Mouse (Mus musculus): ENCODE data around the gene Tmem130. TPM values are rescaled to one million over a fixed set of nuclear protein-coding genes. Genes with fewer than 3 reads are reported as not detected.

Gene Tmem130
- polyA plus RNA-seq, 1 experiment = 0.22 TPM

DNA sequence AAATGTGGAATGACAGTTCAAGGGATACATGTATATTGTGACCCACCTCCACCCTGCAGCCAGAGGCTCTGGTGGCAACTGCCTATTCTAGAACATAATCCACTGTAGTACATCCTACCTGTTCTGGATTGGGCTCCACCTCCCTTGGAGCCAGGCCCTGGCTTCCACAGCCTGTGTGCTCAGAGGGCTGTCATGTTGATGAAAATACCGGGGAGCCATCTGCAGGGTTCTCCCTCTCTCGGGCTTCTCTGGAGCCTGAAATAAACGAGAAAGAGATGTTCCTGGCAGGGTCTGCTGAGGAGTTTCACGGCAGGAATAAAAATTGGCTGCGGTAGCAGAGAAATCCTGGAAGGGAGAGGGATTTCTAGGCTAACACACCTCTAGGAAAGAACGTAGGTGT lies 41.8 kb downstream of the Tmem130 start:
- Histone ChIP-seq H3K4me3 (replicated peaks; ENCODE audit: extremely low read depth, low read depth, low read length) (no peak overlapping the region), H3K4me1 (ENCODE audit: control insufficient read depth, insufficient read depth, low read length) (no peaks in the 10 kb centered on the region)
- no peak for TF ChIP-seq CTCF (IDR thresholded peaks at IDR 0.05; ENCODE audit: insufficient read depth, low read length)
- no peak for TF ChIP-seq POLR2A (IDR thresholded peaks at IDR 0.05; ENCODE audit: borderline replicate concordance, extremely low read depth, low read depth, low read length)
- DNase-seq = no peak
- 67% methylated on average over 6 of the region's 6 CpGs for WGBS

DNA sequence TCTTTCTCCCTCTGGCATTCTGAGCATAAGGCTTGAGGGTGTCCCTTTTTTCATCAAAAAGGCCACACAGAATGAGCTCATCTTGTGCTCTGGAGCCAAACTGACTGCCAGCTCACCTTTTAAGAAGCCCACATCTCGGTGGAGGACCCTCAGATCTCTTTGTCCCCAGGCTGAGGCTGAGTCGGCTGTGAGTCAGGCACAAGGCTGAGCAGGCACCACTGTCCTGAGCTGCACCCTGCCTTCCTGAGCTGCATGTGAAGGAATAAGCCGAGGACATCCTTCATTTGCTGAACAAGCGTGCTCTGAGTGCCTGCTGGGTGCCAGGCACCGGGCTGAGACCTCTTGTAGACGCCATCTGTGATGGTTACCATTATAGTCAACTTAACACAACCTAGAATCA lies 44.4 kb downstream of the Tmem130 start:
- 51% methylated on average over 6 of the region's 6 CpGs for WGBS
- H3K4me1 ChIP-seq (ENCODE audit: control insufficient read depth, insufficient read depth, low read length) = no peaks in the 10 kb centered on the region
- H3K4me3 ChIP-seq (replicated peaks; ENCODE audit: extremely low read depth, low read depth, low read length) = no peak overlapping the region
- TF ChIP-seq CTCF (IDR thresholded peaks at IDR 0.05; ENCODE audit: insufficient read depth, low read length) (no peak), POLR2A (IDR thresholded peaks at IDR 0.05; ENCODE audit: borderline replicate concordance, extremely low read depth, low read depth, low read length) (no peak)
- no peak for DNase-seq

DNA sequence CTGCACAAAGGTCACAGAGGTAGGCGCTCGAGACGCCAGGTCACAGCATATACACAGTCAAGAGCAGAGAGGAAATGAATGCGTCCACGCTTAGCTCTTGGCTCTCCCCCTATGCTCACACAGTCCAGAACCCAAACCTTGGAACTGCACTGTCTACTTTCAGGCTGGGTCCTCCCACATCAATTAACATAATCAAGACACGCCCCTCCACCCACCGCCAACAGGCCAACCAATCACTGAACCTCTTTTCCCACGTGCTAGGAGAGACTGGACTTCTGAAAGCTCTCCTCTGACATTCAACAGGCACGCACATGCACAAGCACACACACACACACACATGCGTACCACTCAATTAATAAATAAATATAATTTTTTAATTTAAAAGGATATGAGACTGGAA lies 48.2 kb downstream of the Tmem130 start:
- 85% methylated on average over 10 of the region's 10 CpGs for WGBS
- Histone ChIP-seq H3K4me1 (ENCODE audit: control insufficient read depth, insufficient read depth, low read length) (no peaks in the 10 kb centered on the region), H3K4me3 (replicated peaks; ENCODE audit: extremely low read depth, low read depth, low read length) (no peak overlapping the region)
- no peak for DNase-seq
- no peak for TF ChIP-seq POLR2A (IDR thresholded peaks at IDR 0.05; ENCODE audit: borderline replicate concordance, extremely low read depth, low read depth, low read length)
- TF ChIP-seq CTCF (IDR thresholded peaks at IDR 0.05; ENCODE audit: insufficient read depth, low read length) = no peak

DNA sequence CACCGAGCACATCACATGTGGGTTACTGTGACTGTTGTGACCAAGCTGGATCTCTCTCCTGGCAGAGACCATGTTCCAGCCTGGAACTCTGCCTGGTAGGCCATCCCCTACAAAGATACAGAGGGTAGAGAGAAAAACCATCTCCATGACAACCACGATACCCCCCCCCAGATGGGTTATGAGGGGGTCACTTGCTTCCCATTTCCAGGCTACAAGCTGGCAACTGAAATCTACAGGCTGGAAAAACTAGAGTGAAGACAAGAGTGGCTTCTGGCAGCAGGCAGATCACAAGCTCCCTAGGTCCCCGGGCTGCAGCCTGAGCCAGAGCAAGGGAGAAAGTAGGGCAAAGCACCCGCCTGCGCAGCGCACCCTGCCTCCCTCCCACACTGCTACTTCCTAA lies 54.0 kb downstream of the Tmem130 start:
- WGBS = 86% methylated on average over 6 of the region's 6 CpGs
- DNase-seq = no peak
- Histone ChIP-seq H3K4me3 (replicated peaks; ENCODE audit: extremely low read depth, low read depth, low read length) (no peak overlapping the region), H3K4me1 (ENCODE audit: control insufficient read depth, insufficient read depth, low read length) (no peaks in the 10 kb centered on the region)
- TF ChIP-seq CTCF (IDR thresholded peaks at IDR 0.05; ENCODE audit: insufficient read depth, low read length) = no peak
- TF ChIP-seq POLR2A (IDR thresholded peaks at IDR 0.05; ENCODE audit: borderline replicate concordance, extremely low read depth, low read depth, low read length) = no peak

DNA sequence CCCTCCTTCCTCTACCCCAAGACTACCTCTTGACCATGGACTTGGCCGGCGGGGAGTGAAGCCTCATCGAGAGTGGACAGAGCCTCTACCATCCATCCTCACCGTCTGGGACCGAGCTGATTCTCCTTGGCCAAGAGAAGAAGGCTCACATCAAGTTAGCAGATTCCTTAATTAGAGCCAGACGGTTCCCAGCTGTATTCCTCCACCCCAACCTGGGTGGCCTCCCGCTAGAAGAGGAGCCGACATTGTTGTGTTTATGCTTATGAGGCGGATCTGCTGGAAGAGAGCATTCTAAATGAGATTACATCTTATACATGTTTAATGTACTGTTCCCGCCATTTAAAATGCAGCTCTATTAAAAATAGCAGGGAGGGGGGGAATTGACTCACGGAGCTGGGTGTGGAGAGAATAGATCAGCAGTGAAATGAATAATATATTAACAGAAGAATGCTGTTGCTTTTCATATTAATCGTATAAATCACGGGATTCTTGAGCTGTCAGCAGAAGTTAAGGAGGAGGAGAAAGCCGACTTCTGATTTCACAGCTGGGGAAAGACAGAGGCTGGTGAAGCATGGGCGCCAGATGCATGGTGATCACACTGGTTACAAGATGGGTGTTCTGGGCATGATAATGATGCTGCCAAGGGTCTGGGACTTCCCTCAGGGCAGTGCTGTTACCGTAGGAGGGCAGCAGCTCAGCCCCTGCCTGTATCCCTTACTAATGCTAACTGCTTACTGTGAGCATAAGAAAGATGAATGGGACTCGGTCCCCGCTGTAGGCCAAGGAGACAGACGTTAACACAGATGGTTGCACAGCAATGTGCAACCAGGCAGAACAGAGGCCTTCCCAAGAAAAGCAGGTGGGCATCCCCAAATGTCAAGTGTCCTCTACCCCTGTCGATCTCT lies 57.9 kb downstream of the Tmem130 start:
- TF ChIP-seq POLR2A (IDR thresholded peaks at IDR 0.05; ENCODE audit: borderline replicate concordance, extremely low read depth, low read depth, low read length) = no peak

DNA sequence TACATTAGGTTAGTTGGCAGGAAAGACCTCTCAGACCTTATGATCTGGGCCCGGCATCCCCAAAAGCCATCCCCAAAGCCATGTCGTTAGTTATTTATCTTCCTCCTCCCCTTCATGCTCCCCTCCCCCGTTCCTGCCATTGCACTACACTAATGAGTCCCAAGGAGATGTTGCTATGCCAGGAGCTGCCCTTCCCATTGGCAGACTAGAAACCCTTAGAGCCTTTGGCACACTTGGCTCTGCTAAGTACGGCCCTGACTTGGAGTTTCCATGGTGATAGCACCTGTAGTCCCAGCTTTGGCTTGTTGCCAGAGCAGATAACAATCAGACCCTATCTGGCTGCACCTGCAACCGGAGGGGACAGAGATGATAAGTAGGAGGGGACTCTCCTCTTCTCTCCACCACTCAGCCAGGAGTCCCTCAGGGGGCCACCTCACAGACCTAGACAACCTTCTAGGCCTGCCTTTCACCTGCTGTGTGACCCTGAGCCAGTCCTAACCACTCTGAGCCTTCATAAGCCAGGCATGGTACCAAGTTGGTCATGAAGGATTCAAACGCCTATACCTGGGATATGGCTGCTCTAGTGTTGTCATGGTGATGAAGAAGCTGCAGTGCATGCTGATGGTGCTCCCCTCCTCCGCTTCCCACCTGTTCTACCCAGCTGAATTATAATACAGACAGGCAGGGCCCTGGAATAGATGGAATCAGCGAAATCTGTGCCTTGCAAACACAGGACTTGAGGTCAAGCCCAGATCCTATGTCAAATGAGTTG lies 66.1 kb downstream of the Tmem130 start:
- TF ChIP-seq POLR2A (IDR thresholded peaks at IDR 0.05; ENCODE audit: borderline replicate concordance, extremely low read depth, low read depth, low read length) (no peak), CTCF (IDR thresholded peaks at IDR 0.05; ENCODE audit: insufficient read depth, low read length) (no peak)
- no peak for DNase-seq
- no peak overlapping the region for H3K4me3 ChIP-seq (replicated peaks; ENCODE audit: extremely low read depth, low read depth, low read length)
- H3K4me1 ChIP-seq (ENCODE audit: control insufficient read depth, insufficient read depth, low read length) = no peaks in the 10 kb centered on the region
- 58% methylated on average over 8 of the region's 8 CpGs for WGBS

More for the DNA sequence above, 57.9 kb downstream of the Tmem130 start:
- no peak overlapping the region for H3K4me3 ChIP-seq (replicated peaks; ENCODE audit: extremely low read depth, low read depth, low read length)
- no peaks in the 10 kb centered on the region for H3K4me1 ChIP-seq (ENCODE audit: control insufficient read depth, insufficient read depth, low read length)
- no peak for DNase-seq
- 65% methylated on average over 20 of the region's 20 CpGs for WGBS

DNA sequence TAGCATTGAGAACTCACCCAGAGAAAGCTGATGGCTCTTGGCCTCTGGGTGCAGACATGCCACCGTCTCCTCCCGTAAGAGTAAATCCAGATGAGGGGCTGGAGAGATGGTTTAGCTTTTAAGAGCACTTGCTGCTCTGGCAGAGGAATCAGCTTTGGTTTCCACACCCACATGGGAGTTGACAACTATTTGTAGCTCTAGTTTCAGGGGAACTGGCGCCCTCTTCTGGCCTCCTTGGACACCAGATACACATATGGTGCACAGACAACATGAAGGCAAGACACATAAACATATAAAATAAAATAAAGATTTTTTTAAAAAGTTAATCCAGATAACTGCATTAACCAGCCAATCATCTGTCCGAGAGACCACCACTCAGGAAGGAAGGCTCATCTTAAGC lies 67.5 kb downstream of the Tmem130 start:
- no peak overlapping the region for H3K4me3 ChIP-seq (replicated peaks; ENCODE audit: extremely low read depth, low read depth, low read length)
- H3K4me1 ChIP-seq (ENCODE audit: control insufficient read depth, insufficient read depth, low read length) = no peaks in the 10 kb centered on the region
- TF ChIP-seq CTCF (IDR thresholded peaks at IDR 0.05; ENCODE audit: insufficient read depth, low read length) = no peak
- TF ChIP-seq POLR2A (IDR thresholded peaks at IDR 0.05; ENCODE audit: borderline replicate concordance, extremely low read depth, low read depth, low read length) = no peak
- WGBS = 76% methylated on average over 4 of the region's 4 CpGs
- no peak for DNase-seq

DNA sequence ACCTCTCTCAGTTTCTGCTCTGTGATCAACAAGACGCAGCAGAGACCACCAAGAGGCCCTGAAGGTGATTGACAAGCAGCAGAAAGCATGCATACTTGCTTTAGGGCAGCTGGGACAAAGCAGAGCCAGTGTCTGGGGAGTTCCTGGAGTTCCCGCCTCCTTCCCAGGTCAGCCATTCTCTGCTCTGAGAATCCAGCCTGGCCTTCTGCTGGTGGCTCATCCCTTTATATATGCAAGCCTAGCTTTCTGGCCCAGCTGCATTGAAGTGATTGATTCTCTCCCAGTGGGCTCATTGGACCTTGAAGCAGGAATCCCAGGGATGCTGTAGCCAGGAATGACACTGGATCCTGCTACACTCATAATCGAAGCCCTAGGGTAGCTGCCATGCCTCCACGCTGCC lies 70.2 kb downstream of the Tmem130 start:
- Histone ChIP-seq H3K4me1 (ENCODE audit: control insufficient read depth, insufficient read depth, low read length) (no peaks in the 10 kb centered on the region), H3K4me3 (replicated peaks; ENCODE audit: extremely low read depth, low read depth, low read length) (no peak overlapping the region)
- no peak for DNase-seq
- 82% methylated on average over 4 of the region's 4 CpGs for WGBS
- no peak for TF ChIP-seq POLR2A (IDR thresholded peaks at IDR 0.05; ENCODE audit: borderline replicate concordance, extremely low read depth, low read depth, low read length)
- TF ChIP-seq CTCF (IDR thresholded peaks at IDR 0.05; ENCODE audit: insufficient read depth, low read length) = no peak

DNA sequence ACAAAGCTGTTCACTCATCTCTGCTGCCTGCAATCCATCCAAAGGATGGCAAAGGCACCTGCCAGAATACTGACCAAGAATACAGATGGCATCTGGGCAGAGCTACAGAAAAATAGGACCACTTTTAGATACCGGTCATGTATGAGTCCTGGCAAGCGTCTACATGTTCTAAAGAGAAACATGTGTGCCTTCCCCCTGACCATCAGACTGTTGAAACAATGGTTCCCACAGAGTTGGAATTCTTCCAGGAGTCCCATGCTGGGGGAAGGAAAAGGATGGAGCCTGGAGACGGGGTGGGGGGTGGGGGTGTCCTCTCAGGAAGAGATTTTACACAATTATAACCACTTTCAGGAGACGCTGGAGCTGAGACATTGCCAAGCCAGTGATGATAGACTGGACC lies 73.2 kb downstream of the Tmem130 start:
- no peaks in the 10 kb centered on the region for H3K4me1 ChIP-seq (ENCODE audit: control insufficient read depth, insufficient read depth, low read length)
- 27% methylated on average over 4 of the region's 4 CpGs for WGBS
- H3K4me3 ChIP-seq (replicated peaks; ENCODE audit: extremely low read depth, low read depth, low read length) = no peak overlapping the region
- TF ChIP-seq CTCF (IDR thresholded peaks at IDR 0.05; ENCODE audit: insufficient read depth, low read length) (no peak), POLR2A (IDR thresholded peaks at IDR 0.05; ENCODE audit: borderline replicate concordance, extremely low read depth, low read depth, low read length) (no peak)
- no peak for DNase-seq

Other genes starting within 250 kb of the Tmem130 start
- 1.4 TPM in 2 replicates for gene Nptx2, start 215.9 kb downstream of the Tmem130 start, polyA plus RNA-seq (2012; rRNA removed)
- gene Trrap, start 5.9 kb upstream of the Tmem130 start, polyA plus RNA-seq (2012; rRNA removed) = 74.2 and 91.6 TPM in 2 replicates
- gene Smurf1, start 204.0 kb upstream of the Tmem130 start, polyA plus RNA-seq (2012; rRNA removed) = 33.5 and 34.1 TPM in 2 replicates